Mouse (Mus musculus): ENCODE measurements at regions not wholly inside any gene's neighbourhood (a gene's known extent, or its start where the extent isn't known, plus 50 kb on each side); places are given as distances from the start of the nearest gene placed in this dataset.

GRCm38 (mm10) chr3:45523281-45523680 lies 145.1 kb downstream of the Pcdh10 start:
- DNase-seq: no peak

GRCm38 (mm10) chr3:45547091-45547490 lies 168.9 kb downstream of the Pcdh10 start:
- no peak for DNase-seq

GRCm38 (mm10) chr3:45555736-45556135 lies 177.5 kb downstream of the Pcdh10 start:
- DNase-seq: peak; percentile 75

GRCm38 (mm10) chr3:45572995-45573394 lies 194.8 kb downstream of the Pcdh10 start:
- DNase-seq: no peak

GRCm38 (mm10) chr3:45577035-45577434 lies 198.8 kb downstream of the Pcdh10 start:
- DNase-seq: no peak

GRCm38 (mm10) chr3:45593561-45593960 lies 215.4 kb downstream of the Pcdh10 start:
- peak; percentile 30 for DNase-seq

- no peak for DNase-seq
These were observed 224.1 kb downstream of the Pcdh10 start for GRCm38 (mm10) chr3:45602278-45602677.

GRCm38 (mm10) chr3:45603151-45603550 lies 225.0 kb downstream of the Pcdh10 start:
- peak; percentile 5 for DNase-seq

- no peak for DNase-seq
These were observed 242.5 kb downstream of the Pcdh10 start for GRCm38 (mm10) chr3:45620729-45621128.

- DNase-seq: peak; percentile 14
These were observed 267.8 kb downstream of the Pcdh10 start for GRCm38 (mm10) chr3:45645856-45646450.

GRCm38 (mm10) chr3:45649361-45649760 lies 271.2 kb downstream of the Pcdh10 start:
- no peak for DNase-seq

GRCm38 (mm10) chr3:45657023-45657422 lies 278.8 kb downstream of the Pcdh10 start:
- DNase-seq: no peak

GRCm38 (mm10) chr3:45658093-45658776 lies 280.0 kb downstream of the Pcdh10 start:
- DNase-seq: no peak

GRCm38 (mm10) chr3:45659052-45659451 lies 280.9 kb downstream of the Pcdh10 start:
- DNase-seq: no peak

GRCm38 (mm10) chr3:45670434-45670833 lies 292.2 kb downstream of the Pcdh10 start:
- DNase-seq: no peak

- no peak for DNase-seq
These were observed 299.5 kb downstream of the Pcdh10 start for GRCm38 (mm10) chr3:45677672-45678071.

- peak; percentile 24 for DNase-seq
These were observed 303.2 kb downstream of the Pcdh10 start for GRCm38 (mm10) chr3:45681410-45681809.

GRCm38 (mm10) chr3:45707891-45708290 lies 329.7 kb downstream of the Pcdh10 start:
- peak; percentile 1 for DNase-seq

Measured in embryo, embryonic 11 days (tissue).